Mouse (Mus musculus) 416B (cell line): Measurements from ENCODE around the gene Adamtsl5.

Experiments
- DNase-seq: peaks from one replicate; pipeline ENCODE4 v3.0.0; 2011; ENCODE audit warnings: low read depth

The Adamtsl5 gene

DNA sequence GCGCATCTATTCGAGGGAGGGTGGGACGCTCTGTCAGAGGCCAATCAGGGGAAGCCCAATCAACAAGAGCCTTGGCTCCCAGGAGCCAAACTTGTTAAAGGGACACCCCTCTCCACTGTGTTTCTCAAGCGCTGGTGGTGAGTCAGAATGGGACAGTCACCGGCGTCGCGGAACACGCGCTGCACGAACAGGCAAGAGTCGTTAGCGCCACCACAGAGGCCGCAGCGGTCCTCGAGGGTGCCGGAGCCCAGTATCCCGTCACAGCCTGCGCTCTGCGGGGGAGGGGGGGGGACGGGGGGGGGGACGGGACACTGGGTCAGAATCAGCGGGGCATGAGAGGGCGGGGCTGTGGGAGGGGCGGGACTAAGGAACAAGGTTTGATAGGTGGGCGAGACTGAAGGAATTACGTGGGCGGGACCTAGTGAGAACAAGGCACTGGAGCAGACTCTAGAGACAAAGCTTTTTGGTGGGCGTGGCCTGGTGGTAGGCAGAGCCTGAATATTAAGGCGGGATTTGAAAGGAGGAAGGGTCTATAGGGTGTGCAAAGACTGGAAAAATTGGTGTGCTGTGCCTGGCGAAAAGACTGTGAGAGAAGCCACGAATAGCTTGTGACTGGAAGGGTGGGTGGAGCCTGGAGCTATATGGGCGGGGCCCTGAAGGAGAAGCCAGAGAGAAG lies 5.3 kb downstream of the Adamtsl5 start:
- peak; percentile 40 for DNase-seq

DNA sequence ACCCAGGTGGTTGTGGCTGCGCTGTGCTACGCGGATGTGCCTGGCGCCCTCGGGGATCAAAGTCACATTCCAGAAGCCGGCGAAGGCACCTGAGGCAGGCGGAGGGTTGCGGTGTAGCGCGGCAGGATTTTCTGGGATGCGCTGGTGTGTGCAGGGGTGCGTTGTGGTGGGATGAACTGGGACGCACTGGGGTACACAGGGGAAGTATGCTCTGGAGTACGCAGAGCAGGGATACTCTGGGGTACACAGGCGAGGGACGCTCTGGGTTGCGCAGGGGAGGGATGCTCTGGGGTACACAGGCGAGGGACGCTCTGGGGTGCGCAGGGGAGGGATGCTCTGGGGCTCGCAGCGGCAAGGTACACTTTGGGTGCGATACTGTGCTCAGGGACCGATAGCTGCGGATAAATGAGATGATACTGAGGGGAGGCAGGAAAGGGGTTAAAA lies 5.9 kb downstream of the Adamtsl5 start:
- no peak for DNase-seq

DNA sequence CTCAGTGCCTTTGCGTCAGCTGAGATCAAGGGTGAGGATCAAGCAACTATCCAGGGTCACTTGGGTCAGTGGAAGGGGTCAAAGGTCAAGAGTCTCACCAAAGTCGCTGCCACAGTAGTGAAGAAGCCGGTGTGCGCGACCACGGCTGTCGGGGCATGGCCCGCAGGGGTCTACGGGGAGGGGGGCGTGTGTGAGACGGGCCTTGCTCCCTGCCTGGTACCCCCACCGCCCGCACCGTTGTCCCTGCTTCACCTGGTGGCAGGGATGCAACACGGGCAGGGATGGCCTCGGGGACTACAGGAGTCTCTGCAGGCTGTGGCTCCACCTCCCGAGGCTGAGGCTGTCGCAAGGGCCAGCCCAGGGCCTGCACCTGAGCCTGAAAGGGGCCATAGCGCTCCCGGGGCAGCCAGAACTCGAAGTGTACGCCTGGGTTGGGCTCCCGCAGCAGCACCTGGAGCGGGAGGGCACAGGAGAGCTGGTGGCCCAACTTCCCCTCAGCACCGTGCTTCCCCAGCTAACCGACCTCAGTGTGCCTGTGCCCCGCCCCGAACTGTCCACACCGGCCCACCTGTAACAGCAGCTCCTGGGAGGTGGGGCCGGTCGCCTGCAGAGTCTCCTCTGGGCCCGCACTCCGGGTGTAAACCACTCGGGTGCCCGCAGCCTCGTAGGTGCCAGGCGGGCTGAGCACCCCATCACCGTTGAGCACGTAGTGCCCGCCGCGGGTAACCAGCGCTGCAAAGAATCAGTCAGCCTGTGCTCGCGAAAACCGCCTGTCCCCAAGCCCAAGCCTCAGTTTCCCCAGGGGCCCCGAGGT lies 6.5 kb downstream of the Adamtsl5 start:
- no peak for DNase-seq

DNA sequence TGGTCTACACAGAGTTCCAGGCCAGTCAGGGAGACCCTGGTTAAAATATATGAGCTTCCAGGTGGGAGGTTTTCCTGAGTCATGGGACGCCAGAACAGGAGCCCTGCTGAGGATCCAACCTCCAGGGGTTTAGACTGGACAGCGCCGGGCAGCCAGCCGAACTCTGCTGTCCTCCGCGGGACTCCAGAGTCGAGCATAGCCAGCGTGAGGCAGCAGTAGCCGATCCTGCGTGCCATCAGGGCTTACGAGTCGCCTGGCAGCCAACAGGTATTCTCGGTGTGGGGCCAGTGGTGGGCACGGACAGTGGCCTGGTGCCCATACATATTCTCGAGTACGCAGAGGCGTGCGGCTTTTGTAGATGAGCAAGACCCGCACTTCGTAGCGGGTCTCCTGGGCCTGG lies 7.2 kb downstream of the Adamtsl5 start:
- DNase-seq: no peak

DNA sequence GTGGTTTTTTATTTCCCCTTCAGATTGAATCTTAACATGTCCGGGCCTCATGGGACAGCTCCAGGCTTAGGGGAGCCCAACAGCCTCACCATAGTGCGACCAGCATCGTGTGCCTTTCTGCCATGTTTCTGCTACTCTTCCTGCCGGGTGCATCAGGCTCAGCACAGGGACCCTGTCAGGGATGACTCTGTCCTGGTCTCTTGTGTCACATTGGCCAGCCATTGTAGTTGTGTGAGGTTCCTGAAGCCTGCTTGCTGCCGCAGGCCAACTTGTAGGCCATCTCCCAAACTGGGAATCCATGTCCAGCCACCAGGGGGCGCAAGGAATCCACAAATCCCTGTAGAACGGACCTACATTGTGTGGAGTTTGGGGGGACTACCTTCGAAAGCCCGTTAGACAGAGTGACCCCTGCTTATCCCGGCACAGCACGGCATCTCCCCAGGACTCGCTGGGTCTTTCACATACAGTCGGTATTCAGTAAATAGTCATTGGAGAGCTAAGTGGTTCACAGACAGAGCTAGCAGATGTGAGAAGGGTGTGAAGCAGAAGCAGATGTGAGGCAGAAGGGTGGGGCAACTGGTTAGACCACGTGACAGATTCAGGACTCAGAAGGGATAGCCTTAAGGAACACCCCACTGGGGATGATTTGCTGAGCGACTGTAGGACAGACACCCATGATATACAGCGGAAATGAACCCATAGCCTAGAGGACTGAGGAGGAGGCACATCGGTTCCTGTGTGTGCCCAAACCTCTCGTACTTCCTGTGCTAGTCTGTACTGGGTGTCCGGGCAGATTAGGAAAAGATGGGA lies 8.1 kb downstream of the Adamtsl5 start:
- DNase-seq: peak; percentile 85

DNA sequence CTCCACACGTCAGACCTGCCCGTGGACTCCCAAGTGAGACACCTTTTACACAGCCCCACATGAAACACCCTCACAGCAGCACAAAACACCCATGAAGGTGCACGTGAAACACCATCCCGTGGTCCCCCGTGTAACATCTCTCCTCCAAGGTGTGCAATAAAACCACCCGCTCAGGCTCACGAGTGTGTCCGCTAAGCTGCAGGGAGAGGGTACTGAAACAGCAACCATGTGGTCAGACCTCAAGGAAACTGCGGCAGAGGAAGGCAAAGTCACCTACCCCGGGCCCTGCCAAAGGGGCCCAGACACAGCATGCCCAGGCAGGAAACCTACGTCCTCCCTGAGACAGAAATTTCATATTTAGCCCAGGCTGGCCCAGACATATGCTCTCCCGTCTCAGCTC lies 11.9 kb downstream of the Adamtsl5 start:
- DNase-seq: no peak

DNA sequence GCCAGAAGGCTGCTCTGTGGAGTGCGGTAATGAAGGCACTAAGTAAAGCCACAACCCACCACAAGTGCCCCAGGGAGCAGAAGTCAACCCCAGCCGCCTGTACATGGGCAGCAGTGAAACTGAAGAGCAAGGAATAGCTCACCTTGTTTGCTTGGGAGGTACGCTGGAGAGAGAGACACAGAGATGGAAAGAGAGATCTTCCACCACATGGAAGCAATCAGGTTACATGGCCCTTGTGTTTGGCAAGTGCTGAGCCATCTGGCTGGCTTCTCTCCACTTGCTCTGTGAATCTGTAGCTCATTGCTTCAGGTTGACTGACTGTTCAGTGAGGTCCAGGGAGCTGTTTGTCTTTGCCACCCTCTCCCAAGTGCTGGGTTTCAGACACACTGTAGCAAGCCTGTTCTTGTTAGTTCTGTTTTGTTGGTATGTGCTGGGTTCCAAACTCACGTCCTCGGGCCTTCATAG lies 15.7 kb downstream of the Adamtsl5 start:
- no peak for DNase-seq

DNA sequence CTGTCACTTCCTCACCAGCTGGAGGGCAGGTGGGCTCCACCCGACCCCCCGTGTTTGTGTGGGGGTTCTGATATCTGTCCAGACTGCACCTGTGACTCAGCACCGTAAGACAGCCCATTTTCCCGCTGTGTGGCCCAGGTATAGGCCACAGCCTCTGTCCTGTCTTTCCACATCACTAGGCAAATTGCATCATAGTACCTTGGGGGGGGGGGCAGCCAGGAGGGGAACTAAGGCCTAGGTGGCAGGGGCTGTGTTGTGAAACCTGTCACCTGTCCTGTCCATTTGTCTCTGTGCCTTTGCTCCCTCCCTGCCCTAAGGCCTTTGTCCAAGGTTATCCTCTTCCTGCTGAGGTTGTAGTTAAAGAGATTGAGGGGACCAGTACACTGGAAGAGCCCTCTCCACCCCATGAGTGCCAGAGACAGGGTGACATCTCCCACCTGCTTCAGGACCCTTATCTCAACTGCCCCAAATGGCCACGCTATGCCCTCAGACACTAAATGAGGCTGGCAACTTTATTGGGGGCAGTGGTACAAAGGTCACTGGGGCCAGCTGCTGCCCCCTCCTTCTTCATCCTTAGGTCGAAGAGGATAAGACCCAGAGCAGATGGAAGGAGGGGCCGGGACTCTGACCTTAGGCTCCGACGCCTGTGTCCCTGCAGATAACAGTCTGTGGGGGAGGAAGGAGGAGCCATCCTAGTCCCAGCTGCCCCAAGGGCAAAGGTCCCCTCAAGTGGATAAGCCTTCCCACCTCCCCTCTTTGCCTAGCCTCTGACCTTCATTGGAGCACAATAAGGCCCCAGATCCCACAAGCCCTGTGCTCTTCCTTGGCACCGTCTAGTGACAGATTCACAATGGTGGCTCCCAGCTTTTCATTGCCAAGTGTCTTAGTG lies 16.3 kb downstream of the Adamtsl5 start:
- no peak for DNase-seq

DNA sequence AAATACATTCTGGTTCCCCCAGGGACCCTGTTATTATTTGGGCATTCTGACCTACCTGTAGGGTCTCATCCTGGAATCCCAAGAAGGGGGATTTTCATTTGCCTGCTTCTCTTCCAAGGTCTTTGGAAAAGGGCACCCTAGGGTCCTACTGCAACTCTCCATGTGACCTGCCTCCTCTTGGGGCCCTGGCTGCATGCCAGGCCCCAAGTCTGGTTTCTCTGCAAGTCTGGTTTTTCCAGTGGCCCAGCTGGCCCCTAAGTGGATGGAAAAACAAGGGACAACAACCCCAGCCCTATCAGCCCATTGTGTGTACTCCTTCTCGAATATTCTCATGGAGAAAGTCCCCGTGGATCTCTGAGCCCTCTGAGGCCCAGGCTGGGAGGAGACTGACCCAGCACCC lies 17.3 kb downstream of the Adamtsl5 start:
- DNase-seq: no peak

DNA sequence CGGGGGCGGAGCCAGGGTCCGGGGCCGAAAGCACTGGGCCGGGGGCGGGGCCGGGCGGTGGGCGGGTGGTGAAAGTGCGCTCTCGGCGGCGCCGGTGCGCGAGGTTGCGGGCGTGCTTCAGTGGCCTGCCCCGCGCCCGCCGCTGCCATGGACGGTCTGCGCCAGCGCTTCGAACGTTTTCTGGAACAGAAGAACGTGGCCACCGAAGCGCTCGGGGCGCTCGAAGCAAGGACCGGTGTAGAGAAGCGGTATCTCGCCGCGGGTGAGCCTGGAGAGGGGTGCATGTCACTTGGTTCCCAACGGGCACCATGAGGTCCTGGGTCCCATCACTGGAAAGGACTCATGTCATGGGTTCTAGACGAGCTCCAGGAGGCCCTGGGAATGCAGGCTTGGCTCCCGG lies 18.1 kb downstream of the Adamtsl5 start:
- DNase-seq: no peak

DNA sequence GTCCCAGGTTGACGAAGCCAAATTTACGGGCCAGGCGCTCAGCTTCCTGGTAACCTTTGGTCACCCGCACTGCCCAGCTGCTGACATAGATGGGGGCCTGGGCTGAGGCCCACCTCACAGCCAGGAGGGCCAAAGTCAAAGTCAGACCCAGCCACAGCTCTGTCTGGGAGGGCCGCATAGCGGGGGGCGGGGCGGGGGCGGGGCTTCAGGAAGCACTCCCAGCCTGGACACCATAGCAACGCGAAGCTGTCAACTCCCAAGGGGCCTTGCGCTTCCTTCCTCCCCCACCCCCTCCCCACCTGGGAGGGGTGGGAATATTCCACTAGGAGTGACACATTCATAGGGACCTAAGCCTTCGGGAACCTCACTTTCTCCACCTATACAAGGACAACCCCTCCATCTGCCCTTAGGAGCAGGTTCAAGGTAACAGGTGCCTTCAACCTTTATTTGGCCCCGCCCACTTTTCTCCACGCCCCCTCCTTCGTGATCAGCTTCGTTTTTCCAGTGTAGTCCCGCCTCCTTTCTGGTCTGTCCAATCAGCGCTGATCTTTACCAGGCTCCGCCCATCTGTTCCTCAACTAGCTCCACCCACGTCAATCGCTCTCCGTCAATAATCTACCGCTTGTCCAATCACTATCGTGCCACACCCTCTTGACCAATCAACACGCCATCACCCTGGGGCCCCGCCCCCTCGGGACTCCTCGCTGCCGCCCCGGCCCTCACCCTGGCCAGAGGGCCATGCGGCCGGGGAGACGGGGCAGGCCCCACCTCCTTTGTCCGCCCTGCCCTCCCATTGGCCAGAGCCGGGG lies 18.7 kb downstream of the Adamtsl5 start, which contains the start of the genes Pcsk4 and Reep6:
Pcsk4 (minus strand) TSS at position 226 of the 809 bp plus-strand sequence.
Reep6 (plus strand) TSS at position 681 of the 809 bp plus-strand sequence.
- DNase-seq: peak; percentile 98

DNA sequence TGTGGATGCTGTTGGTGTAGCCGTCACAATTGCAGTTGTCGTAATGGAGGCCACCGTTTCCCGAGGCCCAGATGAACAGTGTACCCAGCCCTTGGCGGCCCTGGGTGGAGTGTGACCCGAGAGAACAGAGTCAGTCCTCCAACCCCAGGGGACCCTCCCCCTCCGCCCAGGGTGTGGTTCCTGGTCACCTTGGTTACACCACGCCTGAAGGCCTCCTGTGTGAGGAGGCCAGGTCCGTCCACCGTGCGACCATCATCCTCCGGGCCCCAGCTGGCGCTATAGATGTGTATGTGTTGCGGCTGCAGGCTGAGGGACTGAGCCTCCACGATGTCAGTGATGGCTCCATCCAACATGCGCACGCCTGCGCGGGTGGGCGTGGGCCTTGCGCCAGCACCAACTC lies 23.2 kb downstream of the Adamtsl5 start:
- no peak for DNase-seq

DNA sequence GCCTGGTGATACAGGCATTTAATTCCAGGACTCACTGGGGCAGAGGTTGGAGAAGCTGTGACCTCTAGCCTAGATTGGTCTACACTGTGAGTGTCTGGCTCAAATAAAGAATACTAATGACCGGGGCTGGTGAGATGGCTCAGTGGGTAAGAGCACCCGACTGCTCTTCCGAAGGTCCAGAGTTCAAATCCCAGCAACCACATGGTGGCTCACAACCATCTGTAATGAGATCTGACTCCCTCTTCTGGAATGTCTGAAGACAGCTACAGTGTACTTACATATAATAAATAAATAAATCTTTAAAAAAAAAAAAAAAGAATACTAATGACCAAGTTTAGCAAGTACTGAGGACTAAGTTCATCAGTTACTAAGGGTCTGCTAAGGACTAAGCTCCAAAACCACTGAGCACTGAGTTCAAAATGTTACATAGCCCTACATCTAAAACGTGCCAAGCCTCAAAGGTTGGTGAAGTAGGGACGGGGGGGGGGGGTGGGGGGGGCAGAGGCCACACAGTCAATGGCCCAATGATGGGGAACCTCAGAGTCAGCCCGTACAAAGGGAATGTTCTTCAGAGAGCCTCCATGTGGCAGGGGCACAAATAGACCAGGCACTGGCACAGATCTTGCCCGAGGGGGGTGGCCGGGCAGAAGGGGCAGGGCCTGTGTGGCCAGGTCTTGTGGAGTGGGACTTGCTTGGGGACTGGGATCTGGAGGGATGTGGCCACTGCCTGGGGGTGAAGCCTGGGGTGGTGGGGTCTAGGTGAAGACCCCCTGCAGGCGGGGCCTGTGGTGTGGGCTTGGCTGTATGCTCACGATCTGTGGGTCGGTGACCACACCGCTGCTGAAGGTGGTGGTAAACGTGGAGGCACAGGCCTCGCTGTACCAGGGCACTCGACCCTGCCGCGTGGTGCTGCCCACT lies 23.8 kb downstream of the Adamtsl5 start:
- DNase-seq: peak; percentile 76

DNA sequence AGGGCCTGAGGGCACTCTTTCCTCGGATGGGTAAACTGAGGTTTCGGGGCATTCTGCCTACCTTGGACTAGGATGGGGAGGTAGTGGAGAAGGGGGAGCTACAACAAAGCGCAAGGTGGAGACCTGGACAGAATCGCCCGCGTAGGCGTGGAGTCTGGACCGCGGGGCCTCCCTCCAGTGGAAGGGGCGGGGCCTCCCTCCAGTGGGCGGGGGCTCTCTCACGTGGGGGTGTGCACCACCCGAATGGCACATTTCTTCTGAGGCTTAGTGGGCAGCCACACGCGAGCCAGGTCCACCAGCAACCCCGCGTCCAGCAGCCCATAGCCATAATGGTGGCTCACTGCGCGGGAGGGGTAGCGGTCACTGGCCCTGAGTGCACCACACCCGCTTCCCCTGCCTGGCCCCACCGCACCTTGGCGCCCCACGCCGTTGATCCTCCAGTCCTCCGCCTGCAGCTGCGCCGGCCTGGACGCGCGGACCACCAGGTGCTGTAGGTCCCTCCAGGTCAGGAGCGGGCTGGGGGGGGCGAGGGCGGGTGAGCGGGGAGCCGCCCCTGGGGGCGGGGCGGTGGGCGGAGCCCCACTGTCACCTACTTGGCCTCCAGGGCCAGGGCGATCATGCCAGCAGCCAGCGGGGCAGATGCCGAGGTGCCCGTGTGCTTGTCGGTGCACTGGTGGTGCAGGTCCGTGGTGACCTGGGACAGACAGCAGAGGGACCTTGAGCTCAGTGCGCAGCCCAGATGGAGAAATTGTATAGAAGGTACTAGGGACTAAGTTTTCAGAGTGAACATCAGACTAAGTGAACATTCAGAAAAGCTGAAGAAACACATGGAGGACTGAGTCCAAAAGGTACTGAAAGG lies 24.7 kb downstream of the Adamtsl5 start:
- DNase-seq: peak; percentile 82

DNA sequence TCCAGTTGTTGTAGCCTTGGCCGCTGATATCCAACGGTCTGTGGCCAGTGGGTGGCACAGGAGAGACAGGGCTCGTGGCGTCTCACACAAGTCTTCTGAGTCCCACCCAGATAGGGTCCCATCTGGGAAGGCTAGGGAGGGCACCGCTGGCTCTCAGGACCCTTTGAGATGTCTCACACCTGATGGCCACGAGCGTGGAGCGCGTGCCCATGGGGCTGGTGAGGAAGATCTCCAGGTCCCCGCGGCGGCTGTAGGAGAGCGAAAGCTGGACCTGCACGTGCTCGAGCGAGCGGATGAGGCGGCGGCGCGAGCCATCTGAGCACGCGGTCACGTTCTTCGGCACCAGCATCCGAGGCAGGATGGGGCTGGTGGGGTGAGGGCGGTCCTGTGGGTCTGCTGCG lies 25.4 kb downstream of the Adamtsl5 start:
- peak; percentile 66 for DNase-seq

DNA sequence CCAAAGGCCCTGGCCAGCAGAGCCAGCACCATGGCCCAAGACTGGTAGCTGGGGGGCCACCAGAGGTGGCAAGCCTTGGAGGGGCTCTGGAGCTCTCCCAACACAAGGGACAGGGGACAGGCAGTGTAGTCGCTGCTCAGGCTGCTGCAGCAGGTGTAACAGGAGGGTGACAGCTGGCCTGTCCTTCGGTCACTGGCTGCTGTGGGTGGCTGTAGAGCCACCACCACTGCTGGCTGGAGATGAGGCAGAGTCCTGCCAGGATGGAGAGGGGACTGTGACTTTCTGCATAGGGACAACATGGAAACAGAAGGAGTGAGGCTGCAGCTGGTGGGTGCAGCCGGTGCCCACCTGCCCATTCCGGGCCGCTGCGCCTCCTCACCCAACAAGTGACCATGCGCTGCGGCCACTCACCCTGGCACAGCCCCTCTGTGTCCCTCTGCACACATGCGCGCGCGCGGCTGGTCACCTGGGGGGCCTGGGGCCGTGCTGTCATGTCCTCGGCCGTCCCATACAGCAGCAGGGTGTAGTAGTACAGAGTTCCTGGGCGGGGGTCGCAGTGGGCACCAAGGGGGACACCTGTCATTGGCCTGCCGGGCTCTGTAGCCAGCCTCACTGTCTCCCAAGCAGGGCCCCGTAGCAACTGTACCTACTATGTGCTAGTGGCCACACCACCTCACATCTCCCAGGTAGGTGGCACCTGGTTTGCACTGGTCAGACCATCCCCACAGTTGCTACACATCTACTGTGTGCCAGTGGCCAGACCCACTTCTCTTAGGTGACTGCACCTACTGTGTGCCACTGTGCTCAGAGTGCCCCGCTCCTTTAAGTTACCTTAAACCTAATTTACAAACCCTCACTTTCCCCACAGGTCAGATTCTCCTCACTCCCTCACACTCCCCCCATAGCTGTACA lies 26.3 kb downstream of the Adamtsl5 start:
- no peak for DNase-seq

DNA sequence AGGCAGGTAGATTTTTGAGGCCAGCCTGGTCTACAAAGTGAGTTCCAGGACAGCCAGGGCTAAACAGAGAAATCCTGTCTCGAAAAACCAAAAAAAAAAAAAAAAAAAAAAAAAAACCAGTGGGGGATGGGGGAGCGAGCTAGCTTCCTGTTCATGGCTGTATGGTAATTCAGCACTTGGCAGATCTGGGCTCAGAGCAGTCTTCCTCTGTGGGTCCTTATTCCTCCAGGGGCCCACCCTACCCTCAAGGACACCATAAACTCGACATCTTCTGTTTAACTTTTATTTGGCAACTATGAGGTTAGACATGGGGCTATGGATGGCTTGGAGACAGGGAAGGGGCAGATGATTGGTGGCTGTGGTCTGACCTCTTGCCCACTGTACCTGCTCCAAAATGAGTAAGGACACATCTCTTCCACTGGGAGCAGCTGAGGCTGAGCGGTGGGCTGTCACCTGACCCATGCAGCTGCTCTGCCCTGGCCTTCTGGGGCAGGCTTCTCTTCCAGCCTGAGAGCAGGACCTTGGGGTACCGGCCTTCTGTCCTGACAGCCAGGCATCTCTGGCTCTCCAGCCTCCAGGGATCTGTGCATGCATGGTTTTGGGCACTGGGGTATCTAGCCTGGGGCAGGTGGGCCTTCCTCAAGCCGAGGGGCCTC lies 27.1 kb downstream of the Adamtsl5 start:
- peak; percentile 50 for DNase-seq
